Mouse (Mus musculus) adrenal gland, postnatal 36 days (tissue): ENCODE data around the gene Acaa1a. TPM values are rescaled to one million over a fixed set of nuclear protein-coding genes. Genes with fewer than 3 reads are reported as not detected.
A peak's percentile ranks its signal among the peaks of the same experiment; 100 is the strongest.

Experiments used
- DNase-seq, 2 experiments: peaks; one replicate each; pipeline ENCODE4 v3.0.0; 2021; ENCODE audit warnings: mixed read lengths in 1 of 2
- total RNA-seq, 2 experiments: library from RNA; stranded (reverse); gene quantifications; 2 replicates each; pipeline ENCODE4 v1.2.3; 2021

The Acaa1a gene
- total RNA-seq, 2 experiments from 2014 or later: 104 to 116 TPM

GRCm38 (mm10) chr9:119388956-119389355, 49.5 kb downstream of the Acaa1a start:
- DNase-seq: peak; percentile 10 to 47

- no peak for DNase-seq
Measured at GRCm38 (mm10) chr9:119390214-119390613, 50.7 kb downstream of the Acaa1a start.

- DNase-seq: no peak
Measured at GRCm38 (mm10) chr9:119394808-119395207, 55.3 kb downstream of the Acaa1a start.

Other genes with a start within 250 kb of the Acaa1a start
- 1 to 10 TPM; 8.0 to 9.6 TPM for gene Plcd1, start 246.2 kb upstream of the Acaa1a start, total RNA-seq
- gene Dlec1, start 237.2 kb upstream of the Acaa1a start, total RNA-seq: 1 to 10 TPM; 1.7 to 2.3 TPM
- gene Acaa1b, start 182.6 kb upstream of the Acaa1a start, total RNA-seq: 10 to 100 TPM; 12.5 to 19.8 TPM
- not detected for gene Gm47289, start 180.5 kb upstream of the Acaa1a start, total RNA-seq
- gene Slc22a13, start 130.6 kb upstream of the Acaa1a start, total RNA-seq: not detected
- gene Oxsr1, start 17.2 kb upstream of the Acaa1a start, total RNA-seq: 10 to 100 TPM; 32.1 to 35.7 TPM
- 10 to 100 TPM; 25.9 to 36.7 TPM for gene Myd88, start 1.7 kb downstream of the Acaa1a start, total RNA-seq
- under 1 TPM; 0.79 to 0.99 TPM for gene Xylb, start 17.7 kb downstream of the Acaa1a start, total RNA-seq
- not detected for gene Slc22a14, start 25.9 kb downstream of the Acaa1a start, total RNA-seq
- 1 to 10 TPM; 5.5 to 6.6 TPM for gene Acvr2b, start 62.4 kb downstream of the Acaa1a start, total RNA-seq
- 1 to 10 TPM; 3.3 to 4.7 TPM for gene Exog, start 105.3 kb downstream of the Acaa1a start, total RNA-seq
- under 1 TPM; 0.10 TPM for gene Scn5a, start 239.3 kb downstream of the Acaa1a start, total RNA-seq